In genomic region chr1:193122793-193123192, GRCm38 (mm10) we compare ENCODE assay signal across 20 mouse cellular contexts. TPM values are rescaled to one million over a fixed set of nuclear protein-coding genes. Genes with fewer than 3 reads are reported as not detected.
A peak's percentile ranks its signal among the peaks of the same experiment; 100 is the strongest.
DNase-seq lines count a peak whose midpoint lies in the region; ATAC-seq and TF ChIP-seq lines count a peak whose summit lies in the region.
"Had no signal": no experiment of that assay in that cellular context is flagged by ENCODE, and none has a peak within 500 bp of the region (broad histone marks: within the 10 kb centered on the region; RNA-seq: fewer than 3 reads in every experiment).

No protein-coding gene starts in this region.

- H3K27ac ChIP-seq in gastrocnemius, adult 2 months: peak overlapping the region; percentile 75
- peak overlapping the region; percentile 94 for H3K27ac ChIP-seq in thymus, adult 2 months (ENCODE audit: control insufficient read depth, insufficient read depth, low read length)
- H3K27ac ChIP-seq in kidney, adult 2 months (ENCODE audit: insufficient read depth, low read depth, low read length): no peak overlapping the region
- H3K27ac ChIP-seq: embryonic facial prominence, embryonic 13.5 days; hindbrain, embryonic 14.5 days; limb, embryonic 10.5 days; midbrain, embryonic 12.5 days; stomach, embryonic 15.5 days had no signal

- TF ChIP-seq CTCF in gastrocnemius, adult 2 months (IDR thresholded peaks at IDR 0.05): no peak
- no peak for TF ChIP-seq CTCF in thymus, adult 2 months (IDR thresholded peaks at IDR 0.05; ENCODE audit: borderline replicate concordance, control insufficient read depth, extremely low read depth, insufficient read depth, low read length, poor library complexity)
- TF ChIP-seq CTCF in kidney, adult 2 months (conservative IDR thresholded peaks at IDR 0.05; ENCODE audit: insufficient read depth, insufficient read length, low read depth, low read length): no peak

- WGBS in thymus, adult 2 months: 5% methylated on average over 7 of the region's 7 CpGs
- WGBS in kidney, adult 2 months: 85% methylated on average over 7 of the region's 7 CpGs

- no peak for TF ChIP-seq POLR2A in thymus, adult 2 months (IDR thresholded peaks at IDR 0.05; ENCODE audit: control insufficient read depth, extremely low read depth, insufficient read depth, low read length, poor library complexity)
- TF ChIP-seq POLR2A in kidney, adult 2 months (IDR thresholded peaks at IDR 0.05; ENCODE audit: low read depth, low read length): no peak

- H3K36me3 ChIP-seq in thymus, adult 2 months (ENCODE audit: control insufficient read depth, insufficient read depth, low read length): peaks cover 69% of the 10 kb centered on the region
- peaks cover 3% of the 10 kb centered on the region for H3K36me3 ChIP-seq in kidney, adult 2 months (ENCODE audit: control insufficient read depth, insufficient read depth, low read length)

- peaks cover 31% of the 10 kb centered on the region for H3K4me1 ChIP-seq in thymus, adult 2 months (replicated peaks; ENCODE audit: control insufficient read depth, insufficient read depth, low read length)
- no peaks in the 10 kb centered on the region for H3K4me1 ChIP-seq in kidney, adult 2 months (ENCODE audit: control insufficient read depth, insufficient read depth, low read length)
- H3K4me1 ChIP-seq: embryonic facial prominence, embryonic 13.5 days; limb, embryonic 10.5 days; midbrain, embryonic 12.5 days; stomach, embryonic 15.5 days had no signal

- no peaks in the 10 kb centered on the region for H3K27me3 ChIP-seq in thymus, adult 2 months (ENCODE audit: control insufficient read depth, insufficient read depth, low read length)
- H3K27me3 ChIP-seq in kidney, adult 2 months (replicated peaks; ENCODE audit: control insufficient read depth, insufficient read depth, low read length): no peaks in the 10 kb centered on the region
- H3K27me3 ChIP-seq: embryonic facial prominence, embryonic 13.5 days; midbrain, embryonic 12.5 days; stomach, embryonic 15.5 days had no signal

- peak overlapping the region; percentile 22; the same call in 1 of the 2 replicates for H3K4me3 ChIP-seq in gastrocnemius, adult 2 months
- no peak overlapping the region for H3K4me3 ChIP-seq in thymus, adult 2 months (ENCODE audit: control insufficient read depth, insufficient read depth, low read length)
- no peak overlapping the region for H3K4me3 ChIP-seq in kidney, adult 2 months (ENCODE audit: insufficient read depth, low read depth, low read length)
- H3K4me3 ChIP-seq: embryonic facial prominence, embryonic 13.5 days; limb, embryonic 10.5 days; midbrain, embryonic 12.5 days; stomach, embryonic 15.5 days had no signal

- no peak for ATAC-seq in granulocyte monocyte progenitor cell, adult 5-6 weeks (replicated peaks; ENCODE audit: poor library complexity, severe bottlenecking)
- ATAC-seq: forebrain, postnatal 0 days; intestine, postnatal 0 days had no signal

- DNase-seq in gastrocnemius, adult 2 months: peak; percentile 51
- DNase-seq in gastrocnemius, postnatal 36 days: no peak
- DNase-seq in right cerebral cortex, postnatal 36 days (ENCODE audit: low spot score in 2 of 2): peak; percentile 27 to 73
- no peak for DNase-seq in right cerebral cortex, postnatal 4 days
- peak; percentile 61 for DNase-seq in thymus, adult 2 months
- no peak for DNase-seq in kidney, adult 2 months
- DNase-seq: adrenal gland, postnatal 36 days; cerebellum, adult 8-10 months; forebrain, postnatal 0 days; heart, postnatal 10 days; kidney, postnatal 10 days; lung, adult 2 months; lung, postnatal 36 days had no signal

- intact Hi-C loops in gastrocnemius, adult 2 months (cut with DNase I): loop anchor here (5.0 kb wide), 1 partner anchor 35 kb away; no protein-coding TSS in a partner anchor
- intact Hi-C loops in gastrocnemius, postnatal 36 days (cut with DNase I): loop anchor here (10.0 kb wide), 1 partner anchor 338 kb away; no protein-coding TSS in a partner anchor

RNA-seq across cellular contexts. Expression of gene Diexf, which starts 7.3 kb away (rescaled TPM):
- total RNA-seq in gastrocnemius, adult 2 months (2021): 10 to 100 TPM; 10.2 to 13.6 TPM
- total RNA-seq in gastrocnemius, postnatal 36 days (2021): 1 to 10 TPM; 6.0 to 7.6 TPM
- 67.4 and 76.9 TPM in 2 replicates for polyA plus RNA-seq in thymus, adult 2 months (2012; rRNA removed)
- 13.0 and 13.5 TPM in 2 replicates for polyA plus RNA-seq in kidney, adult 2 months (2012; rRNA removed)
- 26.3 and 40.3 TPM in 2 replicates for total RNA-seq in granulocyte monocyte progenitor cell, adult 5-6 weeks (2014; fragmentation: Nextera tagmentation)
- 21.9 and 26.1 TPM in 2 replicates for total RNA-seq in granulocyte monocyte progenitor cell, adult 5-6 weeks (2017)

RNA-seq across cellular contexts. Expression of gene Irf6, which starts 30.1 kb away (rescaled TPM):
- under 1 TPM; 0.33 to 0.39 TPM for total RNA-seq in gastrocnemius, adult 2 months (2021)
- under 1 TPM; 0.41 to 0.54 TPM for total RNA-seq in gastrocnemius, postnatal 36 days (2021)
- polyA plus RNA-seq in thymus, adult 2 months (2012; rRNA removed): 18.6 and 26.5 TPM in 2 replicates
- polyA plus RNA-seq in kidney, adult 2 months (2012; rRNA removed): 30.6 and 37.9 TPM in 2 replicates
- total RNA-seq in granulocyte monocyte progenitor cell, adult 5-6 weeks (2014; fragmentation: Nextera tagmentation): not detected in 2 replicates
- 0.22 TPM in 1 of 2 replicates, not detected in the other for total RNA-seq in granulocyte monocyte progenitor cell, adult 5-6 weeks (2017)

RNA-seq across cellular contexts. Expression of gene A130010J15Rik, which starts 45.1 kb away (rescaled TPM):
- total RNA-seq in gastrocnemius, adult 2 months (2021): 1 to 10 TPM; 3.3 to 3.7 TPM
- 1 to 10 TPM; 2.2 to 3.6 TPM for total RNA-seq in gastrocnemius, postnatal 36 days (2021)
- polyA plus RNA-seq in thymus, adult 2 months (2012; rRNA removed): 6.8 and 7.2 TPM in 2 replicates
- 2.3 and 2.8 TPM in 2 replicates for polyA plus RNA-seq in kidney, adult 2 months (2012; rRNA removed)
- total RNA-seq in granulocyte monocyte progenitor cell, adult 5-6 weeks (2014; fragmentation: Nextera tagmentation): 6.2 and 6.7 TPM in 2 replicates
- 7.0 and 13.9 TPM in 2 replicates for total RNA-seq in granulocyte monocyte progenitor cell, adult 5-6 weeks (2017)

Comparison
In these comparisons a context has a peak if more than half of its experiments do, and no peak if none do; other contexts are left out.
1. DNase-seq: peak in gastrocnemius, adult 2 months (single experiment), right cerebral cortex, postnatal 36 days (2 of 2) and thymus, adult 2 months (single experiment); none in gastrocnemius, postnatal 36 days (0 of 2), right cerebral cortex, postnatal 4 days (single experiment) and kidney, adult 2 months (single experiment).